Mouse (Mus musculus): ENCODE data around the gene Nipsnap3b.

DNA sequence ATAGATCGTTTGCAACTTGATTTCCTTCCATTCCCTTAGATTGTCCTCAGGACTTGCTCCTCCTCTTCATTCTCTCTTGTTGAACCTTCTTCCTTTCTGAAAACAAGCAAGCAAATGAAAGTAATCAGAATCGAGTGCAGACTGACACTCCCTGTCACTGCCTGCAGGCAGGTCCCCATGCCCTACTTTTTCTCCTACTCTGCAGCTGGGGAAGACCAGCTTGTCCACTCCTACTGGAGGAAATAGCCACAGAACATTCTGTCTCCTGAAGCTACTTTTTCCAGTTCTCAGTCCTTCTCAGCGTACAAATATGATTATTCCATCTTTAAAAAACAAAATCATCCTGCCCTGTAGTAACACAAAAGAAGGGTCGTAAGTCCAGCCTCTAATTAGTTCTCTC is 12.7 kb downstream of the Nipsnap3b start:
- TF ChIP-seq POLR2A (IDR thresholded peaks at IDR 0.05; ENCODE audit: insufficient read depth, low read depth, low read length) = no peak
- no peak for TF ChIP-seq CTCF (IDR thresholded peaks at IDR 0.05; ENCODE audit: insufficient read depth, low read depth, low read length)
